Mouse (Mus musculus): ENCODE measurements at regions not wholly inside any gene's neighbourhood (a gene's known extent, or its start where the extent isn't known, plus 50 kb on each side); places are given as distances from the start of the nearest gene placed in this dataset.

- TF ChIP-seq CTCF (IDR thresholded peaks at IDR 0.05; ENCODE audit: extremely low read depth, insufficient read depth, low read length) (no peak), POLR2A (IDR thresholded peaks at IDR 0.05; ENCODE audit: extremely low read depth, insufficient read depth, low read length) (no peak)
These were observed 152.1 kb upstream of the Tle3 start for GRCm38 (mm10) chr9:61220017-61220416.
